Mouse (Mus musculus) limb, embryonic 13.5 days (tissue): ENCODE measurements around the gene Kctd7. TPM values are rescaled to one million over a fixed set of nuclear protein-coding genes. Genes with fewer than 3 reads are reported as not detected.

Experiments
- ATAC-seq: fragments of 200-750 bp; cut with Nextera tagmentation; 2 replicates; pipeline ENCODE4 v1.8.0; 2017; ENCODE audit warnings: low read depth, moderate number of reproducible peaks, moderate TSS enrichment; ENCODE audit not compliant: low FRiP score
- H3K27ac ChIP-seq: fragments of 300-500 bp; sonication (generic); 2 replicates; pipeline ENCODE4 v1.5.1; 2015; ENCODE audit warnings: inconsistent platforms, mild to moderate bottlenecking, moderate library complexity
- H3K27me3 ChIP-seq: fragments of 300-500 bp; sonication (generic); 2 replicates; pipeline ENCODE4 v1.6.1; 2015; ENCODE audit warnings: mild to moderate bottlenecking, inconsistent platforms
- H3K36me3 ChIP-seq: fragments of 300-500 bp; sonication (generic); 2 replicates; pipeline ENCODE4 v1.6.1; 2015; ENCODE audit warnings: inconsistent platforms, mild to moderate bottlenecking, moderate library complexity
- H3K4me1 ChIP-seq: fragments of 300-500 bp; sonication (generic); 2 replicates; pipeline ENCODE4 v1.6.1; 2015; ENCODE audit warnings: inconsistent platforms
- H3K4me2 ChIP-seq: fragments of 300-500 bp; sonication (generic); replicated peaks from 2 replicates; pipeline ENCODE4 v1.6.1; 2015; ENCODE audit warnings: inconsistent platforms, mild to moderate bottlenecking, moderate library complexity
- H3K4me3 ChIP-seq: fragments of 300-500 bp; sonication (generic); 2 replicates; pipeline ENCODE4 v1.5.1; 2015; ENCODE audit warnings: moderate library complexity, mild to moderate bottlenecking, inconsistent platforms
- H3K9ac ChIP-seq: fragments of 300-500 bp; sonication (generic); 2 replicates; pipeline ENCODE4 v1.6.1; 2015; ENCODE audit warnings: mild to moderate bottlenecking, inconsistent platforms
- H3K9me3 ChIP-seq: fragments of 300-500 bp; sonication (generic); 2 replicates; pipeline ENCODE4 v1.6.1; 2016; ENCODE audit warnings: inconsistent platforms
- WGBS: fragments of 180-500 bp; shearing (Covaris S2); methylation state at CpG from one replicate; pipeline ENCODE4 v1.1.7; 2015; 5-methylcytosine and 5-hydroxymethylcytosine counted together
- polyA plus RNA-seq: library from polyadenylated mRNA; unstranded; fragments of >200 nt; fragmentation: Nextera tagmentation; extraction: Ambion mirVana; gene quantifications from 2 replicates; pipeline ENCODE4 v1.2.1, GENCODE M21; 2015

Kctd7 gene
- polyA plus RNA-seq, 1 experiment from 2014 or later, result 7.0 TPM

GRCm38 (mm10) chr5:130145961-130146360 lies 1.3 kb downstream of the Kctd7 start:
- H3K4me2 ChIP-seq, result peak overlapping the region; percentile 90
- 85% methylated on average over 8 of the region's 8 CpGs for WGBS

GRCm38 (mm10) chr5:130149726-130150310 lies 5.2 kb downstream of the Kctd7 start:
- Histone ChIP-seq H3K27ac (no peak overlapping the region), H3K9ac (no peak overlapping the region), H3K27me3 (no peaks in the 10 kb centered on the region), H3K36me3 (peaks cover 40% of the 10 kb centered on the region), H3K9me3 (no peaks in the 10 kb centered on the region), H3K4me3 (no peak overlapping the region), H3K4me2 (no peak overlapping the region), H3K4me1 (peaks cover 11% of the 10 kb centered on the region)
- WGBS, result 66% methylated on average over 7 of the region's 7 CpGs
- no peak for ATAC-seq

More at GRCm38 (mm10) chr5:130145961-130146360, 1.3 kb downstream of the Kctd7 start:
- H3K9me3 ChIP-seq, result no peaks in the 10 kb centered on the region
- no peak overlapping the region for H3K4me3 ChIP-seq
- ATAC-seq, result no peak
- H3K4me1 ChIP-seq, result peaks cover 20% of the 10 kb centered on the region
- H3K27me3 ChIP-seq, result no peaks in the 10 kb centered on the region
- no peak overlapping the region for H3K27ac ChIP-seq
- H3K36me3 ChIP-seq, result peaks cover 16% of the 10 kb centered on the region
- H3K9ac ChIP-seq, result no peak overlapping the region

- Histone ChIP-seq H3K4me2 (no peak overlapping the region), H3K4me1 (no peaks in the 10 kb centered on the region)
Observed at GRCm38 (mm10) chr5:130154286-130154685, 9.6 kb downstream of the Kctd7 start.

GRCm38 (mm10) chr5:130158545-130158944 lies 13.9 kb downstream of the Kctd7 start:
- Histone ChIP-seq H3K27me3 (no peaks in the 10 kb centered on the region), H3K4me2 (no peak overlapping the region), H3K4me3 (no peak overlapping the region), H3K9ac (no peak overlapping the region), H3K4me1 (no peaks in the 10 kb centered on the region), H3K36me3 (peaks cover 5% of the 10 kb centered on the region), H3K27ac (no peak overlapping the region), H3K9me3 (no peaks in the 10 kb centered on the region)
- WGBS, result 78% methylated on average over 4 of the region's 4 CpGs
- ATAC-seq, result no peak

More at GRCm38 (mm10) chr5:130154286-130154685, 9.6 kb downstream of the Kctd7 start:
- Histone ChIP-seq H3K9me3 (no peaks in the 10 kb centered on the region), H3K9ac (no peak overlapping the region), H3K27ac (no peak overlapping the region), H3K36me3 (peaks cover 32% of the 10 kb centered on the region), H3K27me3 (no peaks in the 10 kb centered on the region), H3K4me3 (no peak overlapping the region)
- ATAC-seq, result no peak
- 88% methylated on average over 2 of the region's 2 CpGs for WGBS

DNA sequence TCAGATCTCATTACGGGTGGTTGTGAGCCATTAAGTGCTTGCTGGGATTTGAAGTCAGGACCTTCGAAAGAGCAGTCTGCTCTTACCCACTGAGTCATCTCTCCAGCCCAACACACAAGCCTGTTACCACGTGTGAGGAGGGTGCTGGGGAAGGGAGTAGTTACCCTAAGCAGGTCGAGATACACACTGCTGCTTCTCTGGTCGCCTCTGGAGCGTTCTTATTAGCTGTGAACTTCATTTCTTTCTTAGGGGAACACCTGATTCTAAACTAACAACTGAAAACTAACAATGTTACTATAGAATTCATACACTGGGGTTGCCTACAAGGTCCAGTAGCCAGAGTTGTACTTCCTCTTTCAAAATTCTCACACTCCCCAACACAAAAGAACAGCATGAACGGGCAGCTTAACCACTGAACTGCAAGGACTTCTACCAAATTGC lies 15.1 kb downstream of the Kctd7 start:
- H3K27ac ChIP-seq, result no peak overlapping the region
- no peaks in the 10 kb centered on the region for H3K4me1 ChIP-seq
- WGBS, result 67% methylated on average over 7 of the region's 7 CpGs
- H3K27me3 ChIP-seq, result no peaks in the 10 kb centered on the region
- H3K4me2 ChIP-seq, result no peak overlapping the region
- H3K9ac ChIP-seq, result no peak overlapping the region
- ATAC-seq, result no peak
- peaks cover 3% of the 10 kb centered on the region; the same call in 1 of the 2 replicates for H3K36me3 ChIP-seq
- no peaks in the 10 kb centered on the region for H3K9me3 ChIP-seq
- no peak overlapping the region for H3K4me3 ChIP-seq

DNA sequence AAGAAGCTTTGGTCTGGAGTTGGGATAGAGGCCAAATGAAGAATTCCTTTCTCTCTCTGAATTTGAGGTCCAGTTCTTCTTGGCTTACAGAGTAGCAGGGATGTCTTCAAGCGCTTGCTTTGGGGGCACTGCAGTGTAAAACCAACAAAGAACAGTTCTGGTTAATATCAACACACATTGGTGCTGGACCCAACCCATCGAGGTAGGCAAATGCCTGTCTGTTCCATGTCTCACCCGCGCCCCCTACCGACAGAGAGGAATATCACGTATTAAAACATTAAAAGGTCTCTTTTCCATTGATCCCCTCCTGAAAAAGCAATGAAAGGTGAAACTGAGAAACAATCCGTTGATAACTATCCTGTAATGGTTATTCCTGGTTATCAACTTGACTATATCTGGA lies 19.0 kb downstream of the Kctd7 start:
- Histone ChIP-seq H3K4me3 (no peak overlapping the region), H3K36me3 (no peaks in the 10 kb centered on the region), H3K9ac (no peak overlapping the region), H3K4me2 (no peak overlapping the region), H3K27me3 (no peaks in the 10 kb centered on the region), H3K9me3 (no peaks in the 10 kb centered on the region), H3K4me1 (no peaks in the 10 kb centered on the region), H3K27ac (no peak overlapping the region)
- 4% methylated on average over 7 of the region's 7 CpGs for WGBS
- ATAC-seq, result no peak

GRCm38 (mm10) chr5:130165213-130165612 lies 20.6 kb downstream of the Kctd7 start:
- no peaks in the 10 kb centered on the region for H3K27me3 ChIP-seq
- no peaks in the 10 kb centered on the region for H3K36me3 ChIP-seq
- no peak overlapping the region for H3K4me2 ChIP-seq
- WGBS, result 70% methylated on average over 4 of the region's 4 CpGs
- no peaks in the 10 kb centered on the region for H3K4me1 ChIP-seq
- ATAC-seq, result no peak
- H3K27ac ChIP-seq, result no peak overlapping the region
- H3K4me3 ChIP-seq, result no peak overlapping the region
- H3K9ac ChIP-seq, result no peak overlapping the region
- H3K9me3 ChIP-seq, result no peaks in the 10 kb centered on the region

- H3K4me1 ChIP-seq, result peaks cover 23% of the 10 kb centered on the region
- ATAC-seq, result no peak
- H3K36me3 ChIP-seq, result no peaks in the 10 kb centered on the region
- no peak overlapping the region for H3K9ac ChIP-seq
- H3K4me3 ChIP-seq, result no peak overlapping the region
- WGBS, result 59% methylated on average over 6 of the region's 6 CpGs
- no peaks in the 10 kb centered on the region for H3K9me3 ChIP-seq
- no peak overlapping the region for H3K27ac ChIP-seq
- H3K4me2 ChIP-seq, result no peak overlapping the region
- no peaks in the 10 kb centered on the region for H3K27me3 ChIP-seq
Observed at GRCm38 (mm10) chr5:130169109-130169508, 24.4 kb downstream of the Kctd7 start.

DNA sequence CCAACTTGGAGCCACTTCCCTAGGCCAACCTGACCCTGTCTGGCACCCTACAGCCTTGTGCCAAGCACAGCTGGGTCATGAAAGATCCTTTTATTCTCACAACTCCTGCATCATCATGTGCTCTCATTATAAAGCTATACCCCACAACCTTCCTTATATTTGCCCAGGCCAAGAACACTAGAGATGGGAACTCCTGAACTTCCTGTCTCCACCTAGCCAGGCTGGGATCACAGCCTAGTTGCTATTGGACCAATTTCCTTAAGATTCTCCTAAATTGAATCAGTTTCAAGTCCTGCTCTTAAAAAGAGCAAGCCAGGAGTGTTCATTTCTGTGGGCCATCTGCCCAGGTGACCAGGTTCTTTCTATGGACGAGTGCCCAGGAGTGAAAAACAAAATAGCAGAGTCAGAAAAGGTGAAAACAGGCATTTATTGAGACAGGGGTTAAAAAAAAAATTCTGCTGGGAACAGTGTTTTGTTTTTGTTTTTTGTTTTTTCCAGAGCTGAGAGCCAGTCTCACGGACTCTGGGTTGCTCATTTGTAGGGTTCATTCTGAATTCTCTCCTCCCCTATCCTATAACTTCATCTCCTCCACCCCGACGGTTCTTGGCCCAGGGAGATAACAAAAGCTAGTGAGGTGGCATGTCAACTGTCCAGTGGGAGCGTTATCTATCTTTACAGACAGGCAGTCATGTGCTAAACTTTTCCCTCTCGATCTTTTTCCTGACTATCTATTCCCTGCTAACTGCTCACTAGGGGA lies 26.2 kb downstream of the Kctd7 start:
- Histone ChIP-seq H3K9me3 (no peaks in the 10 kb centered on the region), H3K36me3 (no peaks in the 10 kb centered on the region), H3K9ac (peak overlapping the region; percentile 95), H3K27me3 (no peaks in the 10 kb centered on the region), H3K4me3 (peak overlapping the region; percentile 90), H3K4me2 (peak overlapping the region; percentile 83), H3K27ac (peak overlapping the region; percentile 63; the same call in 1 of the 2 replicates), H3K4me1 (peaks cover 23% of the 10 kb centered on the region)
- ATAC-seq, result no peak
- 14% methylated on average over 6 of the region's 6 CpGs for WGBS

GRCm38 (mm10) chr5:130171423-130171954 lies 26.8 kb downstream of the Kctd7 start, which contains the start of gene Rabgef1:
Rabgef1 (plus strand) TSS chr5:130171798.
- peak within 1 kb of the TSS; percentile 90 for H3K4me3 ChIP-seq
- H3K9me3 ChIP-seq, result no peaks in the 10 kb centered on the region
- WGBS, result under 1% methylated on average over 48 of the region's 62 CpGs
- peaks cover 23% of the 10 kb centered on the region for H3K4me1 ChIP-seq
- peak within 1 kb of the TSS; percentile 65; the same call in 1 of the 2 replicates for H3K27ac ChIP-seq
- peak within 1 kb of the TSS; percentile 95 for H3K9ac ChIP-seq
- H3K4me2 ChIP-seq, result peak within 1 kb of the TSS; percentile 83
- no peaks in the 10 kb centered on the region for H3K27me3 ChIP-seq
- H3K36me3 ChIP-seq, result no peaks in the 10 kb centered on the region
- peak; percentile 91 for ATAC-seq

GRCm38 (mm10) chr5:130171956-130172601 lies 27.4 kb downstream of the Kctd7 start:
- Histone ChIP-seq H3K27me3 (no peaks in the 10 kb centered on the region), H3K36me3 (no peaks in the 10 kb centered on the region), H3K4me2 (peak overlapping the region; percentile 83), H3K9me3 (no peaks in the 10 kb centered on the region), H3K9ac (peak overlapping the region; percentile 95), H3K4me1 (peaks cover 23% of the 10 kb centered on the region), H3K27ac (peak overlapping the region; percentile 65; the same call in 1 of the 2 replicates), H3K4me3 (peak overlapping the region; percentile 90)
- peak; percentile 10 for ATAC-seq
- 1% methylated on average over 41 of the region's 46 CpGs for WGBS

DNA sequence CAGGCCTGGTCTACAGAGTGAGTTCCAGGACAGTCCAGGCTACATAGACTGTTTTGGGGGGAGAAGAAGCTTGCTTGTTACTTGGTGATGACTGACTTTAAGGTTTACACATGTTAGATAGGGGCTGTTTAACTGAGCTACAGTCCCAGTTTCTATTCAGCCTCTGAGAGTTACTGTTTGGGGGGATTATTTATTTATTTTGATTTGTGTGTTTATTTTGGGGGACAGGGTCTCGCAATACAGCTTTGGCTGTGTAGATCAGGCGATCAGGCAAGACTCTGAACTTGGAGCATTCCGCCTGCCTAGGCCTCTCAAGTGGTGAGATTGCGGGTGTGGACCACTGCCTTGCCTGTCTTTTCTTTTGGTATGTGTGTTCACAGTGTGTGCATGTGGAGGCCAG lies 28.4 kb downstream of the Kctd7 start:
- peak overlapping the region; percentile 90 for H3K4me3 ChIP-seq
- H3K9ac ChIP-seq, result no peak overlapping the region
- no peaks in the 10 kb centered on the region for H3K27me3 ChIP-seq
- no peak for ATAC-seq
- H3K4me2 ChIP-seq, result peak overlapping the region; percentile 83
- WGBS, result 93% methylated on average over 4 of the region's 4 CpGs
- H3K36me3 ChIP-seq, result no peaks in the 10 kb centered on the region
- H3K4me1 ChIP-seq, result peaks cover 23% of the 10 kb centered on the region
- no peaks in the 10 kb centered on the region for H3K9me3 ChIP-seq
- H3K27ac ChIP-seq, result no peak overlapping the region
